Mouse (Mus musculus) lung, adult 2 months (tissue): Measurements from ENCODE around the gene Rras. TPM values are rescaled to one million over a fixed set of nuclear protein-coding genes. Genes with fewer than 3 reads are reported as not detected.

ENCODE experiments used
- DNase-seq: peaks from one replicate; pipeline ENCODE4 v3.0.0; 2022
- H3K4me1 ChIP-seq: fragments of 200-500 bp; 2 replicates; pipeline ENCODE4 v1.6.1; 2011; ENCODE audit warnings: low read length; ENCODE audit not compliant: control insufficient read depth, insufficient read depth
- H3K4me3 ChIP-seq: fragments of 200-500 bp; replicated peaks from 2 replicates; pipeline ENCODE3; 2011; ENCODE audit warnings: low read depth, mild to moderate bottlenecking, control low read depth, low read length; ENCODE audit errors: extremely low read depth
- CTCF ChIP-seq: fragments of 200-500 bp; IDR thresholded peaks from 2 replicates; pipeline ENCODE4 v1.5.1; 2011; ENCODE audit warnings: mild to moderate bottlenecking, low read length, control low read depth; ENCODE audit not compliant: insufficient read depth
- POLR2A ChIP-seq: fragments of 200-500 bp; IDR thresholded peaks from 2 replicates; pipeline ENCODE4 v1.6.1; 2011; ENCODE audit warnings: low read depth, mild to moderate bottlenecking, control low read depth, low read length, borderline replicate concordance; ENCODE audit errors: extremely low read depth
- WGBS: fragments of 180-500 bp; shearing (Covaris S2); methylation state at CpG from one replicate; pipeline ENCODE4 v1.1.7; 2018; 5-methylcytosine and 5-hydroxymethylcytosine counted together
- polyA plus RNA-seq: library from polyadenylated mRNA; depleted of rRNA; stranded (reverse); fragments of >200 nt; gene quantifications from 2 replicates; pipeline ENCODE4 v1.2.3, GENCODE M21; 2012

Gene Rras
- polyA plus RNA-seq, 1 experiment: 237 TPM

DNA sequence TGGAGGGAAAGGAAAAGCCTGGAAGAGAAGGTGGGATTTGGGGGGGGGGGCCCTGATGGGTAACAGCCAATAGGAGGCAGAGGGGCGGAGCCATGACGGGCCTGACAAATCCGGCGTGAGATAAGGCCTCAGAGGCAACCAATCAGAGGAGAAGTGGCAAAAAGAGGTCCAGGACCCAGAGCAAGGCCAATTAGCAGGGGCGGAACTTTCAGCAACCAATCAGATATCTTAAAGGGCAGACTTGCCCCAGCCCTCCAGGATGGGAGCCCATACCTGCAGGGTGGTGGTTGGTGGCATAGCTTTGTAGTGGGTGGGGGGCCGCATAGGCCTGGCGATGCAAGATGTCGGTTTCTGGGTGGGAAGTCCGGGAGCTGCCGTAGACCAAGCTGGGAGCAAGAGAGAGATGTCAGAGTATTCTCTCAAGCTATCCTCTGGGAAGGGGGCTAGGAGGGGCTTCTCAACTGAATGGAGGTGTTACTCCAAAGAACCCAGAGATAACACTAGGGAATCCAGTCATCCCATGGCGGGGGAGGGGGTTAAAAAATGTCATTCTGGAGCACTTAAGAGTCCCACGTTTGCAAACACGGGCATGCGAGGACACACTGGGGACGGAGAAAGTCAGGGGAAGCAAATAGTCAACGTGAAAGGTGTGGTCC lies 33.3 kb downstream of the Rras start:
- 28% methylated on average over 16 of the region's 16 CpGs for WGBS
- TF ChIP-seq POLR2A (no peak), CTCF (no peak)
- Histone ChIP-seq H3K4me3 (peak overlapping the region; percentile 25), H3K4me1 (peaks cover 8% of the 10 kb centered on the region)
- DNase-seq: peak; percentile 31

- Histone ChIP-seq H3K4me3 (peak overlapping the region; percentile 25), H3K4me1 (peaks cover 8% of the 10 kb centered on the region)
- no peak for DNase-seq
- no peak for TF ChIP-seq CTCF
- TF ChIP-seq POLR2A: no peak
- 13% methylated on average over 13 of the region's 13 CpGs for WGBS
Measured at GRCm38 (mm10) chr7:45051601-45051974, 33.8 kb downstream of the Rras start.

- H3K4me3 ChIP-seq: peak overlapping the region; percentile 58
Measured at GRCm38 (mm10) chr7:45052181-45052861, 34.6 kb downstream of the Rras start.

GRCm38 (mm10) chr7:45052862-45053116 lies 35.0 kb downstream of the Rras start, which contains the start of gene Prr12:
Gene Prr12 (minus strand): TSS chr7:45052881.
- TF ChIP-seq CTCF (no peak), POLR2A (no peak)
- peaks cover 8% of the 10 kb centered on the region for H3K4me1 ChIP-seq
- H3K4me3 ChIP-seq: peak within 1 kb of the TSS; percentile 58
- DNase-seq: no peak
- 0% methylated on average over 11 of the region's 18 CpGs for WGBS

More at GRCm38 (mm10) chr7:45052181-45052861, 34.6 kb downstream of the Rras start:
- TF ChIP-seq CTCF (no peak), POLR2A (no peak)
- H3K4me1 ChIP-seq: peaks cover 8% of the 10 kb centered on the region
- DNase-seq: peak; percentile 54
- under 1% methylated on average over 38 of the region's 38 CpGs for WGBS

DNA sequence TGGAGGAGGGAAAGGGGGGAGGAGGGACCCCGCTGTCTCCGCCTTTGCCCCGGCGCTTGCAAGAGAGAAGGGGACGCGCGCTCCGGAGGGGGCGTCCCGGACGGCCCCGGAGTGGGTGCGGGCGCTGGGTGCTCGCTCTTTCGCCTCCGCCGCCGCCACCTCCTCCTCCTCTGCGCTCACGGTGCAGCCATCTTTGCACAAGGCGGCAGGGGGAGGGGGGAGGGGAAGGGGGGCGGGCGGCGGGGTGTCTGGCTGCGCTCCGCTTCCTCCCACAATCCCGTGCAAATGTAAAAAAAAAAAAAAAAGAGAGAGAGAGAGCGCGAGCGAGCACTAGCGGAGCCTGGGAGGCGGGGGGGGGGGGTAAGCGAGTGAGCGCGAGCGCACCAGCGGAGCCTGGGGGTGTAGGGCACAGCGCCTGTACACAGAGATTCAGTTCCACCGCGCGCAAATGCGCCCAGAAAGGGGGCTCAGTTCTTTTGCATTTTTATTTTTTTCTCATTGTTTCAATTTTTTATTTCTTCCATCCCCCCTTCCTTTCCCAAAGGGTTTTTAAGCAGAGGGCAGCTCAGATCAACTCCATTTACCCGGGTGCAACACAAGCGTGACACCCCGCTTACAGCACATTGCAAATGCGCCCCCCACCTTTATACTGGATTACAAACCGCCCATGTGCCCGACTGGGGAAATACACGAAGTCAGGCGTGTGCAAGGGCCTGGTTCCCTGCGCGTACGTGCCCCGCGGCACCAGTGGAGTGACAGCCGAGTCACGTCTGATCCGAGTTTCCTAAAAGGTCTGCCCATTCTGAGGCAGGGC lies 35.6 kb downstream of the Rras start:
- Histone ChIP-seq H3K4me1 (peaks cover 8% of the 10 kb centered on the region), H3K4me3 (peak overlapping the region; percentile 58)
- under 1% methylated on average over 45 of the region's 59 CpGs for WGBS
- peak; percentile 74 for DNase-seq
- TF ChIP-seq POLR2A: peak; percentile 45; the same call in 1 of the 2 replicates
- TF ChIP-seq CTCF: no peak

DNA sequence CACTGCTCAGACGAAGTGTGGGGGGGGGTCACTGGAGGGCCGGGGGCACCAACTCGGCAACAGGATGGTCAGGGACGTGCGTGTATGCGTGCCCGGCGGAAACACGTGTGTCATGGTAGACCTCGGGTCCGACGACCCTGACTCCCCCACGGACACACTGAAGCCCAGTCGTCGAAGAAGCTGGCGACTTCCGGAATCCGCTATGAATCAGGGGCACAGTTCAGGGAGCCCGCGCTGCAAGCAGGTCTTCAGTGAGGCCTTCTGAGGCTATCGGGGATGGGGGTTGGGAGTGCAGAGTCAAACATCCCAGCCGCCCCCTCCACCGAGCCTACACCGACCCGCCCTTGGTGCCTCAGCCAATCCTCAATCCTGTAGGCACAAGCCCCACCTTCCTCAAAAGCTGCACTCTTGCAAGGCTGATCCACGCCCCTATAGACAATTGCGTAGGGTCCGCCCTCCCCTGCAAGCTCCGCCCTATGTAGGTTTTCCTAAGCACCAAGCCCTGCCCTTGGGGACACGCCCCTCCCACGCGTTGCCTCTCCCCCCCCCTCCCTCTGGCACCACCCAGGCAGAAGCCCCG lies 36.3 kb downstream of the Rras start:
- peak; percentile 92 for DNase-seq
- Histone ChIP-seq H3K4me1 (peaks cover 8% of the 10 kb centered on the region), H3K4me3 (peak overlapping the region; percentile 58)
- whole genome bisulfite sequencing: under 1% methylated on average over 33 of the region's 33 CpGs
- no peak for TF ChIP-seq CTCF
- peak; percentile 87; the same call in 1 of the 2 replicates for TF ChIP-seq POLR2A

DNA sequence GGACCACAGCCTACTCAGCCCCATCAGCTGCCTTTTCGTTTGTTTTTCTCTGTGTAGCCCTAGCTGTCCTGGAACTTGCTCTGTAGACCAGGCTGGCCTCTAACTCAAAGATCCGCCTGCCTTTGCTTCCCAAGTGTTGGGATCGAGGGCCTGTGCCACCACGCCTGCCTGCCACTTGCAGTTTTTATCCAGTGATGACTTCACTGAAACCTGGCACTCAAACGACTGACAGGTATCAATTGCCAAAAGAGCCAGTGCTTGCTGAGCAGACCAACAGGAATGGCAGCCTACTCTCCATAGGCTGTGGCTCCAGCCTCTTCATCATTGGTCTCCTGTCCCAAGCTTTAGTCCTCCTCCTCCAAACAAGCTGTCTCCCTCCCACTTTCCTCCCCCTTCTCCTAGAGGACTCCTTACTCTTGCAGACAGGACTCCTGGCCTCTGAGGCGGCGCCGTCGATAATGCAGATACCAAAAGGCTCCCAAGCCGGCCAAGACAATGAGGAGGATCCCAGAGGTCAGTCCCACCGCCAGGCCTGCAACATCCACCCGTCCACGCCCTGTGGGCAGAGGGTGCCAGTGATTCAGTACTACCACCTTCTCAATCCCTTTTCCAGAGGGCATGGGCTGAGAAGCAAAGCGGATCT lies 38.7 kb downstream of the Rras start:
- DNase-seq: no peak
- WGBS: 66% methylated on average over 14 of the region's 14 CpGs
- H3K4me3 ChIP-seq: no peak overlapping the region
- no peak for TF ChIP-seq POLR2A
- no peak for TF ChIP-seq CTCF
- peaks cover 9% of the 10 kb centered on the region for H3K4me1 ChIP-seq

GRCm38 (mm10) chr7:45056972-45057348 lies 39.2 kb downstream of the Rras start:
- DNase-seq: no peak
- H3K4me3 ChIP-seq: no peak overlapping the region
- TF ChIP-seq POLR2A (no peak), CTCF (no peak)
- H3K4me1 ChIP-seq: peaks cover 8% of the 10 kb centered on the region
